Mouse (Mus musculus) CH12.LX (cell line): ENCODE results near the gene Pdp2. TPM values are rescaled to one million over a fixed set of nuclear protein-coding genes. Genes with fewer than 3 reads are reported as not detected.

Source experiments
- DNase-seq: peaks from one replicate; pipeline ENCODE4 v3.0.0-alpha.2; 2013; ENCODE audit errors: extremely low read depth
- H3K27ac ChIP-seq: 2 replicates; pipeline ENCODE4 v1.5.1; 2012; ENCODE audit warnings: low read depth, mild to moderate bottlenecking, control low read depth, moderate library complexity; ENCODE audit not compliant: insufficient read depth
- H3K27me3 ChIP-seq: replicated peaks from 2 replicates; pipeline ENCODE3; 2012; ENCODE audit warnings: inconsistent platforms
- H3K36me3 ChIP-seq, 2 experiments: replicated peaks in 1 of 2; 2 replicates each; pipeline versions ENCODE3 to v1.6.1; 2012; ENCODE audit warnings: inconsistent platforms in 1 of 2, low read length in 1 of 2, mild to moderate bottlenecking in 1 of 2, mixed read lengths in 1 of 2, moderate library complexity in 1 of 2; ENCODE audit not compliant: control insufficient read depth in 1 of 2, insufficient read depth in 1 of 2
- H3K4me1 ChIP-seq, 2 experiments: 2 replicates each; pipeline ENCODE4 v1.6.1; 2012; ENCODE audit warnings: inconsistent platforms in 1 of 2, moderate library complexity in 1 of 2; ENCODE audit not compliant: insufficient read depth in 2 of 2, control insufficient read depth in 1 of 2
- H3K4me2 ChIP-seq: 2 replicates; pipeline ENCODE4 v1.6.1; 2012; ENCODE audit warnings: low read depth, mild to moderate bottlenecking, control low read depth; ENCODE audit not compliant: poor library complexity, insufficient read depth, severe bottlenecking
- H3K4me3 ChIP-seq, 3 experiments: fragments of 150-350 bp in 1 of 3; sonication (generic) in 1 of 3; replicated peaks in 1 of 3; 2 replicates each; pipeline versions ENCODE3 to v1.5.1; 2011 to 2012; ENCODE audit warnings: low read depth in 2 of 3, low read length in 2 of 3, mild to moderate bottlenecking in 2 of 3, moderate library complexity in 2 of 3, control low read depth in 1 of 3, improper control_type of control experiment in 1 of 3, inconsistent platforms in 1 of 3, mixed read lengths in 1 of 3; ENCODE audit not compliant: poor library complexity in 1 of 3
- H3K79me2 ChIP-seq: replicated peaks from 2 replicates; pipeline ENCODE4 v1.6.1; 2012; ENCODE audit warnings: mild to moderate bottlenecking, moderate library complexity; ENCODE audit not compliant: control insufficient read depth, poor library complexity, insufficient read depth, severe bottlenecking; ENCODE audit errors: extremely low read depth
- H3K9ac ChIP-seq: 2 replicates; pipeline ENCODE4 v1.6.1; 2012; ENCODE audit warnings: low read depth, mild to moderate bottlenecking, control low read depth, moderate library complexity; ENCODE audit not compliant: insufficient read depth
- H3K9me3 ChIP-seq: replicated peaks from 2 replicates; pipeline ENCODE3; 2012; ENCODE audit warnings: low read length, inconsistent platforms, mixed read lengths
- BHLHE40 ChIP-seq: IDR thresholded peaks from 2 replicates; pipeline ENCODE4 v1.6.1; 2011; ENCODE audit warnings: mild to moderate bottlenecking, low read depth, low read length, improper control_type of control experiment
- CHD1 ChIP-seq: IDR thresholded peaks from 2 replicates; pipeline ENCODE4 v1.6.1; 2012; ENCODE audit warnings: low read depth, low read length, improper control_type of control experiment, inconsistent platforms
- CHD2 ChIP-seq: IDR thresholded peaks from 2 replicates; pipeline ENCODE4 v1.6.1; 2011; ENCODE audit warnings: low read length, improper control_type of control experiment
- CTCF ChIP-seq, 2 experiments: IDR thresholded peaks in 1 of 2; conservative IDR thresholded peaks in 1 of 2; 2 replicates each; pipeline ENCODE4 v1.5.1; 2011 to 2012; ENCODE audit warnings: low read depth in 2 of 2, low read length in 2 of 2, improper control_type of control experiment in 1 of 2, inconsistent platforms in 1 of 2, mild to moderate bottlenecking in 1 of 2, moderate library complexity in 1 of 2
- E2F4 ChIP-seq: IDR thresholded peaks from 2 replicates; pipeline ENCODE4 v1.6.1; 2011; ENCODE audit warnings: low read depth, low read length, improper control_type of control experiment; ENCODE audit not compliant: insufficient replicate concordance
- ELF1 ChIP-seq: IDR thresholded peaks from 2 replicates; pipeline ENCODE4 v1.6.1; 2014; ENCODE audit warnings: low read depth, mild to moderate bottlenecking, inconsistent platforms, low read length, improper control_type of control experiment
- EP300 ChIP-seq: IDR thresholded peaks from 2 replicates; pipeline ENCODE4 v1.6.1; 2011; ENCODE audit warnings: low read length, improper control_type of control experiment
- ETS1 ChIP-seq: conservative IDR thresholded peaks from 2 replicates; pipeline ENCODE4 v1.6.1; 2012; ENCODE audit warnings: low read depth, mild to moderate bottlenecking, inconsistent platforms, low read length, improper control_type of control experiment, moderate library complexity
- GABPA ChIP-seq: IDR thresholded peaks from 2 replicates; pipeline ENCODE4 v1.6.1; 2012; ENCODE audit warnings: low read depth, low read length, improper control_type of control experiment, inconsistent platforms; ENCODE audit not compliant: insufficient replicate concordance
- HCFC1 ChIP-seq: IDR thresholded peaks from 2 replicates; pipeline ENCODE4 v1.6.1; 2012; ENCODE audit warnings: low read depth, mild to moderate bottlenecking, inconsistent platforms, low read length, improper control_type of control experiment
- IRF4 ChIP-seq: IDR thresholded peaks from 2 replicates; pipeline ENCODE4 v1.6.1; 2014; ENCODE audit warnings: low read depth, mild to moderate bottlenecking, inconsistent platforms, low read length, improper control_type of control experiment
- JUN ChIP-seq: IDR thresholded peaks from 2 replicates; pipeline ENCODE4 v1.6.1; 2011; ENCODE audit warnings: low read depth, mild to moderate bottlenecking, low read length, improper control_type of control experiment, moderate library complexity; ENCODE audit not compliant: insufficient read depth
- JUND ChIP-seq: conservative IDR thresholded peaks from 2 replicates; pipeline ENCODE4 v1.6.1; 2011; ENCODE audit warnings: low read depth, low read length, improper control_type of control experiment
- KAT2A ChIP-seq: IDR thresholded peaks from 2 replicates; pipeline ENCODE4 v1.6.1; 2012; ENCODE audit warnings: low read length, improper control_type of control experiment, inconsistent platforms; ENCODE audit not compliant: insufficient replicate concordance
- MAFK ChIP-seq: IDR thresholded peaks from 2 replicates; pipeline ENCODE4 v1.6.1; 2011; ENCODE audit warnings: low read length, improper control_type of control experiment; ENCODE audit not compliant: insufficient replicate concordance
- MAX ChIP-seq: IDR thresholded peaks from 2 replicates; pipeline ENCODE4 v1.6.1; 2011; ENCODE audit warnings: low read length, improper control_type of control experiment
- MAZ ChIP-seq: IDR thresholded peaks from 2 replicates; pipeline ENCODE4 v1.6.1; 2012; ENCODE audit warnings: low read depth, mild to moderate bottlenecking, inconsistent platforms, low read length, improper control_type of control experiment, moderate library complexity
- MEF2A ChIP-seq: IDR thresholded peaks from 2 replicates; pipeline ENCODE4 v1.6.1; 2014; ENCODE audit warnings: low read depth, mild to moderate bottlenecking, inconsistent platforms, low read length, improper control_type of control experiment, borderline replicate concordance
- MXI1 ChIP-seq: IDR thresholded peaks from 2 replicates; pipeline ENCODE4 v1.6.1; 2011; ENCODE audit warnings: mild to moderate bottlenecking, low read depth, low read length, improper control_type of control experiment
- MYC ChIP-seq: IDR thresholded peaks from 2 replicates; pipeline ENCODE4 v1.6.1; 2011; ENCODE audit warnings: low read depth, mild to moderate bottlenecking, improper control_type of control experiment, low read length
- NELFE ChIP-seq: IDR thresholded peaks from 2 replicates; pipeline ENCODE4 v1.6.1; 2011; ENCODE audit warnings: low read depth, low read length, improper control_type of control experiment
- NRF1 ChIP-seq: IDR thresholded peaks from 2 replicates; pipeline ENCODE4 v1.6.1; 2014; ENCODE audit warnings: low read depth, mild to moderate bottlenecking, inconsistent platforms, low read length, improper control_type of control experiment, moderate library complexity
- PAX5 ChIP-seq: IDR thresholded peaks from 2 replicates; pipeline ENCODE4 v1.6.1; 2012; ENCODE audit warnings: low read length, inconsistent platforms, mixed read lengths
- POLR2A ChIP-seq: IDR thresholded peaks from 2 replicates; pipeline ENCODE4 v1.6.1; 2011; ENCODE audit warnings: low read depth, mild to moderate bottlenecking, improper control_type of control experiment, low read length
- POLR2AphosphoS2 ChIP-seq: IDR thresholded peaks from 2 replicates; pipeline ENCODE4 v1.6.1; 2011; ENCODE audit warnings: low read depth, low read length, improper control_type of control experiment
- RAD21 ChIP-seq: IDR thresholded peaks from 2 replicates; pipeline ENCODE4 v1.6.1; 2011; ENCODE audit warnings: low read depth, mild to moderate bottlenecking, low read length, improper control_type of control experiment, moderate library complexity
- RCOR1 ChIP-seq: conservative IDR thresholded peaks from 2 replicates; pipeline ENCODE4 v1.6.1; 2012; ENCODE audit warnings: low read depth, mild to moderate bottlenecking, inconsistent platforms, low read length, improper control_type of control experiment
- SIN3A ChIP-seq: IDR thresholded peaks from 2 replicates; pipeline ENCODE4 v1.6.1; 2012; ENCODE audit warnings: low read length, improper control_type of control experiment, inconsistent platforms
- SMC3 ChIP-seq: IDR thresholded peaks from 2 replicates; pipeline ENCODE4 v1.6.1; 2011; ENCODE audit warnings: low read depth, low read length, improper control_type of control experiment
- TBP ChIP-seq: conservative IDR thresholded peaks from 2 replicates; pipeline ENCODE4 v1.6.1; 2011; ENCODE audit warnings: low read depth, low read length, improper control_type of control experiment
- TCF12 ChIP-seq: IDR thresholded peaks from 2 replicates; pipeline ENCODE4 v1.6.1; 2014; ENCODE audit warnings: low read depth, mild to moderate bottlenecking, inconsistent platforms, low read length, improper control_type of control experiment
- UBTF ChIP-seq: IDR thresholded peaks from 2 replicates; pipeline ENCODE4 v1.6.1; 2012; ENCODE audit warnings: low read depth, mild to moderate bottlenecking, inconsistent platforms, low read length, improper control_type of control experiment, moderate library complexity
- USF1 ChIP-seq: IDR thresholded peaks from 2 replicates; pipeline ENCODE4 v1.6.1; 2014; ENCODE audit warnings: low read depth, mild to moderate bottlenecking, inconsistent platforms, low read length, improper control_type of control experiment
- USF2 ChIP-seq: conservative IDR thresholded peaks from 2 replicates; pipeline ENCODE4 v1.6.1; 2011; ENCODE audit warnings: low read depth, low read length, improper control_type of control experiment
- ZC3H11A ChIP-seq: IDR thresholded peaks from 2 replicates; pipeline ENCODE4 v1.6.1; 2012; ENCODE audit warnings: low read depth, mild to moderate bottlenecking, inconsistent platforms, low read length, improper control_type of control experiment
- ZKSCAN1 ChIP-seq: IDR thresholded peaks from 2 replicates; pipeline ENCODE4 v1.6.1; 2012; ENCODE audit warnings: low read depth, inconsistent platforms, low read length, improper control_type of control experiment, borderline replicate concordance
- ZMIZ1 ChIP-seq: IDR thresholded peaks from 2 replicates; pipeline ENCODE4 v1.6.1; 2012; ENCODE audit warnings: low read depth, mild to moderate bottlenecking, inconsistent platforms, low read length, improper control_type of control experiment
- ZNF384 ChIP-seq: IDR thresholded peaks from 2 replicates; pipeline ENCODE4 v1.6.1; 2012; ENCODE audit warnings: low read depth, low read length, improper control_type of control experiment, inconsistent platforms
- dilution Hi-C: fragments of 300-500 bp; cut with MboI; formaldehyde crosslinking; loops from 2 replicates; pipeline ENCODE4 v1.14.3; 2020; ENCODE audit warnings: low sequenced_read_pairs; ENCODE audit not compliant: extremely low pct_unique_long_range_greater_than_20kb, extremely low pct_ligation_motif_present
- in situ Hi-C: fragments of 300-500 bp; cut with MboI; formaldehyde crosslinking; loops from 3 replicates; pipeline ENCODE4 v1.14.3; 2019; ENCODE audit warnings: low sequenced_read_pairs, low pct_ligation_motif_present, low pct_unique_long_range_greater_than_20kb, mixed read lengths
- polyA plus RNA-seq: library from polyadenylated mRNA; unstranded; fragments of >175 nt; gene quantifications from 2 replicates; pipeline ENCODE4 v1.2.1, GENCODE M21; 2012; ENCODE audit warnings: low read depth; ENCODE audit not compliant: insufficient read length
- total RNA-seq, 2 experiments: library from RNA; depleted of rRNA; stranded (reverse); fragments of 300-350 nt in 1 of 2; fragments of >200 nt in 1 of 2; gene quantifications; 2 replicates each; pipeline ENCODE4 v1.2.3; 2012 to 2014

Gene Pdp2
- total and polyA plus RNA-seq, 3 experiments = 7.6 to 9.6 (median 8.7) TPM

GRCm38 (mm10) chr8:104570436-104571343 lies 20.6 kb upstream of the Pdp2 start:
- no peaks in the 10 kb centered on the region for H3K36me3 ChIP-seq
- no peak for TF ChIP-seq NELFE
- TF ChIP-seq NRF1 = no peak
- TF ChIP-seq MAZ = no peak
- no peak for TF ChIP-seq GABPA
- peak; percentile 55; the same call in 1 of the 2 replicates for TF ChIP-seq MAX
- TF ChIP-seq JUN = no peak
- TF ChIP-seq BHLHE40 = no peak
- no peak for TF ChIP-seq PAX5
- TF ChIP-seq RCOR1 = no peak
- TF ChIP-seq CTCF (conservative IDR thresholded peaks at IDR 0.05 in 1 of 2, IDR thresholded peaks at IDR 0.05 in 1 of 2; ENCODE audit: low read depth in 2 of 2, low read length in 2 of 2) = peak; percentile 74 to 93
- 0 out of 2 replicates have a peak, but pooled peaks have one; percentile 25 for TF ChIP-seq MEF2A
- no peak for TF ChIP-seq E2F4
- TF ChIP-seq TCF12 = peak; percentile 46; the same call in 1 of the 2 replicates
- no peak for TF ChIP-seq POLR2AphosphoS2
- TF ChIP-seq SIN3A = 0 out of 2 replicates have a peak, but pooled peaks have one; percentile 54
- TF ChIP-seq ETS1 = no peak
- 0 out of 2 replicates have a peak, but pooled peaks have one; percentile 20 for TF ChIP-seq MYC
- TF ChIP-seq SMC3 = peak; percentile 65
- peak; percentile 89 for TF ChIP-seq RAD21
- no peak for TF ChIP-seq ZKSCAN1
- no peak for TF ChIP-seq JUND
- TF ChIP-seq USF1 = no peak
- no peak for TF ChIP-seq CHD1
- no peak for TF ChIP-seq POLR2A
- no peak for TF ChIP-seq USF2
- TF ChIP-seq ZC3H11A = no peak
- no peak for TF ChIP-seq KAT2A
- no peak; the same call in 1 of the 2 replicates for TF ChIP-seq HCFC1
- TF ChIP-seq ELF1 = 0 out of 2 replicates have a peak, but pooled peaks have one; percentile 20
- no peak for TF ChIP-seq ZNF384
- no peak for TF ChIP-seq MAFK
- TF ChIP-seq IRF4 = peak; percentile 54; the same call in 1 of the 2 replicates
- no peak for TF ChIP-seq ZMIZ1
- no peak for TF ChIP-seq UBTF
- TF ChIP-seq MXI1 = peak; percentile 78
- no peak for TF ChIP-seq CHD2
- no peak for TF ChIP-seq EP300
- peak; percentile 64; the same call in 1 of the 2 replicates for TF ChIP-seq TBP
- peak overlapping the region; percentile 4; the same call in 1 of the 2 replicates for H3K27ac ChIP-seq
- H3K79me2 ChIP-seq = no peaks in the 10 kb centered on the region
- H3K27me3 ChIP-seq = peaks cover 14% of the 10 kb centered on the region
- no peaks in the 10 kb centered on the region; a peak in 1 of 4 replicates for H3K4me1 ChIP-seq
- in situ Hi-C loops = no loop called here
- H3K4me2 ChIP-seq = peak overlapping the region; percentile 82
- dilution Hi-C loops = no loop called here
- peak overlapping the region; percentile 64 for H3K9ac ChIP-seq
- peak overlapping the region; percentile 66 to 75 (median 71) for H3K4me3 ChIP-seq
- no peaks in the 10 kb centered on the region for H3K9me3 ChIP-seq
- DNase-seq = peak; percentile 93
